25 mouse cellular contexts compared by ENCODE assay signal in genomic region chr19:36645308-36645889, GRCm38 (mm10).
DNase-seq lines count a peak whose midpoint lies in the region; ATAC-seq and TF ChIP-seq lines count a peak whose summit lies in the region.
"Had no signal": no experiment of that assay in that cellular context is flagged by ENCODE, and none has a peak within 500 bp of the region (broad histone marks: within the 10 kb centered on the region; RNA-seq: fewer than 3 reads in every experiment).

No protein-coding gene starts in this region.

- H3K27ac ChIP-seq in liver, adult 2 months (replicated peaks; ENCODE audit: insufficient read depth, low read depth, low read length), result peak overlapping the region; percentile 10; the same call in 1 of the 2 replicates
- H3K27ac ChIP-seq in lung, postnatal 0 days (ENCODE audit: low read length), result no peak overlapping the region
- no peak overlapping the region for H3K27ac ChIP-seq in cerebellum, adult 2 months (ENCODE audit: insufficient read depth, low read length)
- H3K27ac ChIP-seq: embryonic facial prominence, embryonic 12.5 days; liver, embryonic 15.5 days; macrophage had no signal

- no peak for TF ChIP-seq POLR2A in liver, adult 2 months (IDR thresholded peaks at IDR 0.05; ENCODE audit: extremely low read depth, insufficient read depth, low read length)
- no peak for TF ChIP-seq POLR2A in cerebellum, adult 2 months (IDR thresholded peaks at IDR 0.05; ENCODE audit: borderline replicate concordance, insufficient read depth, low read length)

- no peak for TF ChIP-seq CTCF in liver, adult 2 months (IDR thresholded peaks at IDR 0.05; ENCODE audit: low read depth, low read length)
- no peak for TF ChIP-seq CTCF in lung, postnatal 0 days (IDR thresholded peaks at IDR 0.05)
- TF ChIP-seq CTCF in cerebellum, adult 2 months (IDR thresholded peaks at IDR 0.05; ENCODE audit: borderline replicate concordance, insufficient read depth, low read depth, low read length), result no peak

- H3K79me2 ChIP-seq in liver, adult 2 months (ENCODE audit: control insufficient read depth, insufficient read depth, low read length), result no peaks in the 10 kb centered on the region

- DNase-seq in heart, adult 11 months, result peak; percentile 61
- no peak for DNase-seq in heart, adult 18-20 months
- DNase-seq in liver, adult 2 months (ENCODE audit: extremely low read depth, low read depth, low spot score), result peak; percentile 98
- no peak for DNase-seq in liver
- DNase-seq in lung, postnatal 0 days (ENCODE audit: low spot score), result peak; percentile 64
- no peak for DNase-seq in lung, adult 18-20 months
- DNase-seq in cerebellum, adult 2 months, result no peak
- DNase-seq: adrenal gland, postnatal 14 days; cerebellum, adult 11 months; cerebellum, adult 9-11 months; embryo, embryonic 11 days; gastrocnemius, postnatal 36 days; kidney, postnatal 36 days; layer of hippocampus, postnatal 36 days; left cerebral cortex, postnatal 4 days; midbrain, embryonic 14.5 days; thymus, postnatal 14 days had no signal

- peak; percentile 51; the same call in 1 of the 2 replicates for TF ChIP-seq EP300 in lung, postnatal 0 days (IDR thresholded peaks at IDR 0.05)

- no peaks in the 10 kb centered on the region for H3K36me3 ChIP-seq in liver, adult 2 months (ENCODE audit: control insufficient read depth, insufficient read depth, low read length)
- H3K36me3 ChIP-seq in lung, postnatal 0 days (ENCODE audit: insufficient read depth, low read length), result no peaks in the 10 kb centered on the region
- H3K36me3 ChIP-seq: embryonic facial prominence, embryonic 12.5 days; liver, embryonic 15.5 days had no signal

- 31% methylated on average over 6 of the region's 6 CpGs for WGBS in liver, adult 2 months
- WGBS in lung, postnatal 0 days, result 52% methylated on average over 6 of the region's 6 CpGs
- WGBS in cerebellum, adult 2 months, result 89% methylated on average over 6 of the region's 6 CpGs

- H3K27me3 ChIP-seq in liver, adult 2 months (ENCODE audit: control insufficient read depth, insufficient read depth, low read length), result no peaks in the 10 kb centered on the region
- H3K27me3 ChIP-seq in lung, postnatal 0 days (replicated peaks; ENCODE audit: insufficient read depth, low read length), result no peaks in the 10 kb centered on the region
- H3K27me3 ChIP-seq in cerebellum, adult 2 months (ENCODE audit: control insufficient read depth, insufficient read depth, low read length), result no peaks in the 10 kb centered on the region
- H3K27me3 ChIP-seq: CH12.LX; embryonic facial prominence, embryonic 12.5 days; heart, embryonic 15.5 days; liver, embryonic 15.5 days had no signal

- ATAC-seq in lung, postnatal 0 days, result peak; percentile 38; the same call in 1 of the 2 replicates
- ATAC-seq: forebrain, embryonic 14.5 days; hindbrain, embryonic 16.5 days; Patski had no signal

- 0 out of 2 replicates have a peak, but pooled peaks cover 3% of the 10 kb centered on the region for H3K9me3 ChIP-seq in lung, postnatal 0 days (ENCODE audit: low read length)
- H3K9me3 ChIP-seq: heart, embryonic 15.5 days; liver, embryonic 15.5 days had no signal

- H3K4me3 ChIP-seq in liver, adult 2 months (ENCODE audit: insufficient read depth, low read depth, low read length), result no peak overlapping the region
- H3K4me3 ChIP-seq in lung, postnatal 0 days (ENCODE audit: low read depth, low read length), result no peak overlapping the region
- H3K4me3 ChIP-seq in cerebellum, adult 2 months (replicated peaks; ENCODE audit: insufficient read depth, low read depth, low read length), result no peak overlapping the region
- H3K4me3 ChIP-seq: embryonic facial prominence, embryonic 12.5 days; heart, embryonic 15.5 days; liver, embryonic 15.5 days had no signal

- H3K4me2 ChIP-seq in lung, postnatal 0 days (replicated peaks; ENCODE audit: low read depth, low read length), result no peak overlapping the region
- H3K4me2 ChIP-seq: embryonic facial prominence, embryonic 12.5 days; heart, embryonic 15.5 days; liver, embryonic 15.5 days had no signal

- peaks cover 16% of the 10 kb centered on the region for H3K4me1 ChIP-seq in liver, adult 2 months (ENCODE audit: control insufficient read depth, insufficient read depth, low read length)
- peaks cover 4% of the 10 kb centered on the region; the same call in 1 of the 2 replicates for H3K4me1 ChIP-seq in lung, postnatal 0 days (ENCODE audit: insufficient read depth, low read depth, low read length)
- H3K4me1 ChIP-seq in cerebellum, adult 2 months (ENCODE audit: control insufficient read depth, insufficient read depth, low read length), result no peaks in the 10 kb centered on the region
- H3K4me1 ChIP-seq: embryonic facial prominence, embryonic 12.5 days; liver, embryonic 15.5 days had no signal

- H3K9ac ChIP-seq in liver, adult 2 months (ENCODE audit: low read depth, low read length), result no peak overlapping the region
- H3K9ac ChIP-seq in lung, postnatal 0 days (replicated peaks; ENCODE audit: low read depth), result no peak overlapping the region
- H3K9ac ChIP-seq: embryonic facial prominence, embryonic 12.5 days; heart, embryonic 15.5 days; liver, embryonic 15.5 days had no signal

Comparison
In these comparisons a context has a peak if more than half of its experiments do, and no peak if none do; other contexts are left out.
1. DNase-seq: peak in heart, adult 11 months (single experiment), liver, adult 2 months (single experiment) and lung, postnatal 0 days (single experiment); none in heart, adult 18-20 months (0 of 2), liver (single experiment), lung, adult 18-20 months (0 of 2) and cerebellum, adult 2 months (0 of 2).